Mouse (Mus musculus): ENCODE results near the gene Ccdc173. TPM values are rescaled to one million over a fixed set of nuclear protein-coding genes. Genes with fewer than 3 reads are reported as not detected.

The Ccdc173 gene
- polyA plus RNA-seq, 1 experiment, result not detected

- H3K4me1 ChIP-seq (ENCODE audit: control insufficient read depth, insufficient read depth, insufficient read length, low read length), result peaks cover 2% of the 10 kb centered on the region; the same call in 1 of the 2 replicates
- H3K27ac ChIP-seq (ENCODE audit: insufficient read depth, low read depth, low read length), result no peak overlapping the region
- TF ChIP-seq CTCF (IDR thresholded peaks at IDR 0.05; ENCODE audit: extremely low read depth, insufficient read length, insufficient replicate concordance, low read depth, low read length) (no peak), POLR2A (IDR thresholded peaks at IDR 0.05; ENCODE audit: low read depth, low read length) (no peak)
- H3K36me3 ChIP-seq (ENCODE audit: control insufficient read depth, insufficient read depth, low read length), result peaks cover 26% of the 10 kb centered on the region
- WGBS, result 48% methylated on average over 4 of the region's 4 CpGs
- no peak overlapping the region for H3K4me3 ChIP-seq (ENCODE audit: low read depth, low read length)
- H3K27me3 ChIP-seq (ENCODE audit: control insufficient read depth, insufficient read depth, low read length), result no peaks in the 10 kb centered on the region
These were observed 1.3 kb upstream of the Ccdc173 start for GRCm38 (mm10) chr2:69790722-69791121.

GRCm38 (mm10) chr2:69790285-69790684, 910 bp upstream of the Ccdc173 start:
- Histone ChIP-seq H3K4me3 (ENCODE audit: low read depth, low read length) (peak overlapping the region; percentile 5; the same call in 1 of the 2 replicates), H3K27ac (ENCODE audit: insufficient read depth, low read depth, low read length) (peak overlapping the region; percentile 71), H3K4me1 (ENCODE audit: control insufficient read depth, insufficient read depth, insufficient read length, low read length) (peaks cover 2% of the 10 kb centered on the region; the same call in 1 of the 2 replicates), H3K36me3 (ENCODE audit: control insufficient read depth, insufficient read depth, low read length) (peaks cover 21% of the 10 kb centered on the region), H3K27me3 (ENCODE audit: control insufficient read depth, insufficient read depth, low read length) (no peaks in the 10 kb centered on the region)
- 1% methylated on average over 10 of the region's 10 CpGs for WGBS
- TF ChIP-seq POLR2A (IDR thresholded peaks at IDR 0.05; ENCODE audit: low read depth, low read length) (no peak; the same call in 1 of the 2 replicates), CTCF (IDR thresholded peaks at IDR 0.05; ENCODE audit: extremely low read depth, insufficient read length, insufficient replicate concordance, low read depth, low read length) (peak; percentile 83; the same call in 1 of the 2 replicates)

- H3K27ac ChIP-seq (ENCODE audit: insufficient read depth, low read depth, low read length), result 0 out of 2 replicates have a peak overlapping the region, but pooled peaks have one; percentile 6
- no peak for TF ChIP-seq POLR2A (IDR thresholded peaks at IDR 0.05; ENCODE audit: low read depth, low read length)
- no peak for TF ChIP-seq CTCF (IDR thresholded peaks at IDR 0.05; ENCODE audit: extremely low read depth, insufficient read length, insufficient replicate concordance, low read depth, low read length)
- no peaks in the 10 kb centered on the region for H3K27me3 ChIP-seq (ENCODE audit: control insufficient read depth, insufficient read depth, low read length)
- peak overlapping the region; percentile 81 for H3K4me3 ChIP-seq (ENCODE audit: low read depth, low read length)
- WGBS, result 17% methylated on average over 9 of the region's 9 CpGs
- peaks cover 13% of the 10 kb centered on the region for H3K36me3 ChIP-seq (ENCODE audit: control insufficient read depth, insufficient read depth, low read length)
- H3K4me1 ChIP-seq (ENCODE audit: control insufficient read depth, insufficient read depth, insufficient read length, low read length), result peaks cover 2% of the 10 kb centered on the region; the same call in 1 of the 2 replicates
These were observed 401 bp downstream of the Ccdc173 start for GRCm38 (mm10) chr2:69788974-69789373.

- TF ChIP-seq POLR2A (IDR thresholded peaks at IDR 0.05; ENCODE audit: low read depth, low read length), result no peak
- no peak for TF ChIP-seq CTCF (IDR thresholded peaks at IDR 0.05; ENCODE audit: extremely low read depth, insufficient read length, insufficient replicate concordance, low read depth, low read length)
- Histone ChIP-seq H3K4me1 (ENCODE audit: control insufficient read depth, insufficient read depth, insufficient read length, low read length) (no peaks in the 10 kb centered on the region), H3K27me3 (ENCODE audit: control insufficient read depth, insufficient read depth, low read length) (no peaks in the 10 kb centered on the region), H3K4me3 (ENCODE audit: low read depth, low read length) (no peak overlapping the region), H3K36me3 (ENCODE audit: control insufficient read depth, insufficient read depth, low read length) (no peaks in the 10 kb centered on the region), H3K27ac (ENCODE audit: insufficient read depth, low read depth, low read length) (no peak overlapping the region)
- 52% methylated on average over 5 of the region's 5 CpGs for WGBS
These were observed 10.6 kb downstream of the Ccdc173 start for GRCm38 (mm10) chr2:69778836-69779177.

- no peaks in the 10 kb centered on the region for H3K27me3 ChIP-seq (ENCODE audit: control insufficient read depth, insufficient read depth, low read length)
- H3K4me3 ChIP-seq (ENCODE audit: low read depth, low read length), result no peak overlapping the region
- WGBS, result 68% methylated on average over 7 of the region's 7 CpGs
- no peak overlapping the region for H3K27ac ChIP-seq (ENCODE audit: insufficient read depth, low read depth, low read length)
- TF ChIP-seq POLR2A (IDR thresholded peaks at IDR 0.05; ENCODE audit: low read depth, low read length) (no peak), CTCF (IDR thresholded peaks at IDR 0.05; ENCODE audit: extremely low read depth, insufficient read length, insufficient replicate concordance, low read depth, low read length) (no peak)
- no peaks in the 10 kb centered on the region for H3K4me1 ChIP-seq (ENCODE audit: control insufficient read depth, insufficient read depth, insufficient read length, low read length)
- H3K36me3 ChIP-seq (ENCODE audit: control insufficient read depth, insufficient read depth, low read length), result no peaks in the 10 kb centered on the region
These were observed 11.2 kb downstream of the Ccdc173 start for GRCm38 (mm10) chr2:69777985-69778835.

GRCm38 (mm10) chr2:69773331-69773730, 16.0 kb downstream of the Ccdc173 start:
- Histone ChIP-seq H3K27me3 (ENCODE audit: control insufficient read depth, insufficient read depth, low read length) (no peaks in the 10 kb centered on the region), H3K4me1 (ENCODE audit: control insufficient read depth, insufficient read depth, insufficient read length, low read length) (no peaks in the 10 kb centered on the region), H3K4me3 (ENCODE audit: low read depth, low read length) (no peak overlapping the region), H3K27ac (ENCODE audit: insufficient read depth, low read depth, low read length) (no peak overlapping the region), H3K36me3 (ENCODE audit: control insufficient read depth, insufficient read depth, low read length) (no peaks in the 10 kb centered on the region)
- no peak for TF ChIP-seq CTCF (IDR thresholded peaks at IDR 0.05; ENCODE audit: extremely low read depth, insufficient read length, insufficient replicate concordance, low read depth, low read length)
- TF ChIP-seq POLR2A (IDR thresholded peaks at IDR 0.05; ENCODE audit: low read depth, low read length), result no peak
- WGBS, result over 99% methylated on average over 3 of the region's 3 CpGs

GRCm38 (mm10) chr2:69764716-69765115, 24.7 kb downstream of the Ccdc173 start:
- WGBS, result 80% methylated on average over 1 of the region's 1 CpGs
- TF ChIP-seq CTCF (IDR thresholded peaks at IDR 0.05; ENCODE audit: extremely low read depth, insufficient read length, insufficient replicate concordance, low read depth, low read length) (no peak), POLR2A (IDR thresholded peaks at IDR 0.05; ENCODE audit: low read depth, low read length) (no peak)
- no peaks in the 10 kb centered on the region for H3K4me1 ChIP-seq (ENCODE audit: control insufficient read depth, insufficient read depth, insufficient read length, low read length)

More at GRCm38 (mm10) chr2:69764716-69765115, 24.7 kb downstream of the Ccdc173 start:
- Histone ChIP-seq H3K36me3 (ENCODE audit: control insufficient read depth, insufficient read depth, low read length) (no peaks in the 10 kb centered on the region), H3K4me3 (ENCODE audit: low read depth, low read length) (no peak overlapping the region), H3K27ac (ENCODE audit: insufficient read depth, low read depth, low read length) (no peak overlapping the region), H3K27me3 (ENCODE audit: control insufficient read depth, insufficient read depth, low read length) (no peaks in the 10 kb centered on the region)

All from small intestine, adult 2 months (tissue).